Mouse (Mus musculus) embryonic stem cell, embryonic (primary cell): Measurements from ENCODE around the gene Gm8947.
"Not testable (repeated sequence)": the region's sequence is repeated elsewhere in the genome, so short reads cannot be mapped to it uniquely, and the experiment has no call there.

ENCODE experiments used
- CTCF ChIA-PET, 4 experiments: fragments of 300-600 bp in 2 of 4; fragments of 350-600 bp in 2 of 4; sonication (Branson Sonifier 250); formaldehyde crosslinking; loops; one replicate each; lab custom pipeline; 2022; ENCODE audit warnings: inconsistent platforms in 2 of 4; lab: Charles Lee
- POLR2A ChIA-PET, 4 experiments: fragments of 300-600 bp in 2 of 4; fragments of 350-600 bp in 2 of 4; sonication (Branson Sonifier 250); formaldehyde crosslinking; loops; one replicate each; lab custom pipeline; 2022; ENCODE audit warnings: antibody characterized with exemption in 4 of 4, inconsistent platforms in 1 of 4; lab: Charles Lee

Gene Gm8947

GRCm38 (mm10) chr1:151192075-151192474, at the start of gene Gm8947:
TSS of gene Gm8947 (plus strand) at chr1:151192376.
- POLR2A ChIA-PET, CTCF ChIA-PET: not testable (repeated sequence)

GRCm38 (mm10) chr1:151144471-151145146, 47.6 kb upstream of the Gm8947 start:
- POLR2A ChIA-PET, result interaction anchor here in 1 of 4 experiments (0.7 kb wide), 1 partner anchor 151 kb away, joined by 4 read pairs; no protein-coding TSS in a partner anchor
- CTCF ChIA-PET, result interaction anchor here in 1 of 4 experiments (0.6 kb wide), 1 partner anchor 17 kb away, joined by 3 read pairs; no protein-coding TSS in a partner anchor

DNA sequence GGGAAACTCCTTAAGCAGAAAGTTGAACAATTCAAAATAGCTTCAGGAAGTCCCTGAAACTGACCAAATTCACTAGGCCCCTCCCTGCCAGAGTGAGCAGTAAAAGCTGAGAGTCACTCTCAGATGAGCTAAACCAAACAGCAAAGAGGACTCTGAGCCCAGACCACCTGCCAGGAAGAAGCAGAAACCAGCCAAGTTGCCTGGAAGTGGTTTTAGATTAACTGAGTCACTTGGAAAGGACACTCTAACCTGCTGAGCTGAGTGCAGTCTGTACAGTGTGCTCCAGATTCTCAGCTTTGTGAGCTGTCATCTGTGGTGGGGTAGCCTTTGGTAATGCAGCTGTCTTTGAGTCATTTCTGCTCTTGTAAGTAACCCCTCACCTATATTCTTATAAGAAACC, 44.4 kb upstream of the Gm8947 start:
- ChIA-PET POLR2A (interaction anchor here in 1 of 4 experiments (1.2 kb wide), 1 partner anchor 20 kb away, joined by 4 read pairs; no protein-coding TSS in a partner anchor), CTCF (no interaction called here)

GRCm38 (mm10) chr1:151150211-151150610, 42.0 kb upstream of the Gm8947 start:
- ChIA-PET POLR2A (interaction anchor here in 1 of 4 experiments (0.7 kb wide), 1 partner anchor 578 kb away, joined by 5 read pairs; no protein-coding TSS in a partner anchor), CTCF (no interaction called here)

DNA sequence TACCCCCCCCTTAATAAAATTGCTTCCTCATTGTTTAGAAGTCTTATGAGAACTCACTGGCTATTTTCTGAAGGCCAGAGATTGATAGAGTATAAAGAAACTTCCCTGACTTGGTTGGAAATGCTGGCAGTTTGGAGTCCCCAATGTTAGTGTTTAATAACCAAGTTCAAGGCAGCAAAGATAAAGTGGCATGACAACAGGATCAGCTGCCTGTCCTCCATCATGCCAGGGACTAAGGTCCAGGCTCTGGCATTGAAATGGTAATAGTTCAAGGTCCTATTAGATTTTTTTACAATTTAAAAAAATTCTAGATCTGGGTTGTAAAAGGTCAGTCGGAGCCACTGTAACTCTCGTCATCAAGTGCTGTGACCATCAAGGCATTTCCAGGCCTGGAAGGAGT, 41.1 kb upstream of the Gm8947 start:
- ChIA-PET POLR2A (no interaction called here), CTCF (interaction anchor here in 1 of 4 experiments (0.7 kb wide), 1 partner anchor 19 kb away, joined by 3 read pairs; no protein-coding TSS in a partner anchor)

DNA sequence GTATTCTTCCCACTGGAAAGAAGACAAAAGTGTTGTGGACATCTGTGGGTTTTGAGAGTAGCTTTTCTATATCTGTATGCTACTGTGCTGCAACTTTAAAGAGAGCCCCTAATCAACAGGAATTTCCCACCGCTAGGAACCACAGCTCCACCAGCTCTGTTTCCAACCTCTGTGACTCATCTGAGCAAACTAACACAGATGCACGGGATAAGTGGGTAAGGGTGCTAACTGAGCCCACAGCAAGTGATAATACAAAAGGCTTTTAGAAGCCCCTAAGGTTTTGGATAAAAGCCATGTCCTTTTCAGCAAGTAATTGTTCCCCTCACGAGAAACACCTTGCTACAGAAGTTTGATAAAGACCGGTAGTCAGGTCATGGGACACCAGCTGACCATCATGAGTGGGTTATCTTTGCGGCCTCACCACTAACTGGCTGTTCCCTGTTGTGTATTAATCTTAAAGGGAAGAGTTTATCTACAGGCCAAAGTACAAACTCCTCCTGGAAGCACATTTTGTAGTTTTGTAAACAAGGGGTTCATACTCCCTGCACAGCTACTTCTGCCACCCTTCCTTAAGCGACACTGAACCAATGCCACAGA, 39.0 kb upstream of the Gm8947 start:
- ChIA-PET POLR2A (no interaction called here), CTCF (no interaction called here)

DNA sequence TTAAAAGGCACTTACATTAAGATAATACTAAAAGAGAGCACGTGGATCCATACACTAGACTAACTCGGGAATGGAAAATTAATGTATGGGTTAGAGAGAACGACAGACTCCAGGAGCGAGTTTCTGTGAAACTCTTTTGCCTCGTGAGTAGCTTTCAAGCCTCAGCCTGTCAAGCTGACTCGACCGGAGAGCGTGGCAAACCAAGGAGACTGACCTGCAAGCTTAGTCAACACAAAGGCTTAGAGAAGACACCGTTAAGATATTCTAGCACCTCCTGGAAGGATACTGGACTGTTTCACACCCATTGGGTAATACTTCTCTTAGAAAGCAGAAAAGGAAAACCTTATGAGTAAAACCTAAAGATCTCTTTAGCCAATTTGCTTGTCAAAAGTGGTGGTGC, 38.0 kb upstream of the Gm8947 start:
- POLR2A ChIA-PET, CTCF ChIA-PET: not testable (repeated sequence)

GRCm38 (mm10) chr1:151156129-151156528, 36.0 kb upstream of the Gm8947 start:
- ChIA-PET CTCF (no interaction called here), POLR2A (no interaction called here)

- POLR2A ChIA-PET, result no interaction called here
- CTCF ChIA-PET, result no interaction called here
Observed at GRCm38 (mm10) chr1:151156777-151157632, 35.2 kb upstream of the Gm8947 start.

DNA sequence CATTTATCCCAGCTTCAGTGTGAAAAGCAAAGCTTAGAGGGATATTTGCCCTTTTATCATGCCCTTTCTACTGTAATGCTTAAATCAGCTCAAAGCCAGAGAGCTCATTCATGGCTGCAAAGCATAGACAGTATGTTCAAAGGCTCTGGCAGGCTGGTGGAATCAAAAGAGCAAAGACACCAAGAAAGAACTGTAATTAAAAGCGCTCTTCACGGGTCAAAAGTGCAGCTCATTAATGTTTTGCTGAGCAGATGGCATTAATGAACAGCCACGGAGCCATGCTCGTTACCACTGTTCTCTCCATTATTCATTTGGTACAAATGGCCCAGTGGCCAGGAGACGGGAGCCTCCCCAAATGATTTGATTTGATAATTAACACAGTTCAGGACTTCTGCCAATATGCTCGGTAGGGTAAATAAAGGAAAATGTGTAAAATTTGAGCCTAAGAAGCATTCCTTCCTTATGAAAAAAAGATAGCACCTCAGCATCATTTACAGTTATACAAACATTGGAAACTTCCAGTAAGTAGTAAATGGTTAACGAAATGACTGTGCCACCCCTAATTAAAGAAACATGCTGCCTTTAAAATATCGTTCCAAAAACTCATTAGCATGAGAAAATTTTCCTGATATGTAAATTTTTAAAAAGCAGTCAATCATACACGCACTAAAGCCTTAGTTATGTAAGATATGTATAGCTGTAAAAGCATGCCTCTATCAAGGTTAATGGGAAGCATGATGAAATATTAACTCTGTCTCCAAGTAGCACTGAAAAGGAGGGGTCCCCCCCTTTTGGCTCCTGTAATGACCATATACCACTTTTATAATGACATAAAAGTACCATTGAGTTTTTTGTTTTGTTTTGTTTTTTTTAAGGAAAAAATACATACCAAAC, 34.0 kb upstream of the Gm8947 start:
- CTCF ChIA-PET, result interaction anchor here in 1 of 4 experiments (0.8 kb wide), 1 partner anchor 194 kb away, joined by 3 read pairs; no protein-coding TSS in a partner anchor
- POLR2A ChIA-PET, result no interaction called here

DNA sequence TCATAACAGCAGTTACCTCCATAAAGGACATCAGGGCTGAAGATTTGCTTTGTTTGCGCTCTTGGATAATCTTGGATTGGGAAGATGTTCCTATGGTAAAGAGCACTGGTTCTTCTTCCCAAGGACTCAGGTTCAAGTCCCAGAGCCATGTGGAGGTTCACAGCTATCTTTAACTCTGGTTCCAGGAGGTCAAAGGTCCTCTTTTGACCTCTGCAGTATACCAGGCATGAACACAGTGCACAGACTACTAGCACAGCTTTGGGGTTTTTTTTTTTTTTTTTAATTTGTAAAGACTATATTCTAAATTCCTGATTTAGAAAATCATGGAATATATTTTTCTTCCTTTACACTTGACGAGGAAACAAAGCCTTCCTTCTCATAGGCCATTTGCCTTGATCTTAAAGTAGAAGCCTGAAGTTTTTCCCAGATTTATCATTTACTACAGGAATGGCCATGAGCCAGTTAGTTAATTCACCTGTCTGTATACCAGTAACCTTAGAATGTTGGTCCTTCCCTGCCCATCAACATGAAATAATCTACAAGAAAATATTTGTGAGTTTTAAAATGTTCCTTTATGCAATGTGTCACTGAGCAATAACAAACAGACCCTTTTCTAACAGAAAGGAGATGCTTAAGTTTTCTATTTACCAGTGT, 33.2 kb upstream of the Gm8947 start:
- ChIA-PET POLR2A (no interaction called here), CTCF (no interaction called here)

- ChIA-PET POLR2A (interaction anchor here in 1 of 4 experiments (2.5 kb wide), 1 partner anchor 12 kb away, joined by 23 read pairs; no protein-coding TSS in a partner anchor), CTCF (no interaction called here)
Observed at GRCm38 (mm10) chr1:151166031-151166430, 26.1 kb upstream of the Gm8947 start.

GRCm38 (mm10) chr1:151167297-151168047, 24.7 kb upstream of the Gm8947 start:
- POLR2A ChIA-PET, result interaction anchor here in 3 of 4 experiments (0.6 to 2.5 kb wide), 5 partner anchors 10 to 203 kb away, joined by 4 to 23 read pairs (median 6); no protein-coding TSS in a partner anchor
- CTCF ChIA-PET, result interaction anchor here in 1 of 4 experiments (0.6 kb wide), 1 partner anchor 158 kb away, joined by 3 read pairs; no protein-coding TSS in a partner anchor

DNA sequence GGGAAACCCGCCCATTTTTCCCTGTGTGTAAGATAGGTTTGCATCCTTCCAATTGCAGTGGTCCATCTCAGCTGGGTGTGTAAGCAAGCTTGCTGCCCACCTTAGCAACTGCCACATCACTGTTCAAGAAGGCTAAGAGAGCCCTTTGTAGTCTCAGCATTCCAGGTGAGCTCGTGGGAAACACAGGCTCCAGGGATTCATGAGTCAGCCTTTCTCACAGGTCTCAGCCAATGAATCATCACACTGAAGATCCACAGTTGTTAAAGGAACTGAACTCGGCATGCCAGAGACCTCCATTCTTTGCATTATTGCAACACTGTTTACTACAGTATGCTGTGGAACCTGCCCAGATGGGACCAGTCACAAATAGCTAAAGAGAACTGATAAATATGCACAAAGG, 23.5 kb upstream of the Gm8947 start:
- POLR2A ChIA-PET, result interaction anchor here in 3 of 4 experiments (1.9 to 2.5 kb wide), 4 partner anchors 8 to 20 kb away, joined by 4 to 23 read pairs (median 10); no protein-coding TSS in a partner anchor
- CTCF ChIA-PET, result no interaction called here

- POLR2A ChIA-PET, result interaction anchor here in 2 of 4 experiments (0.6 to 1.2 kb wide), 3 partner anchors 54 to 173 kb away, joined by 3 to 8 read pairs (median 4); partner anchors contain the start of gene Ivns1abp (in 1 of the 2)
Observed at GRCm38 (mm10) chr1:151171572-151172461, 20.4 kb upstream of the Gm8947 start.

More at GRCm38 (mm10) chr1:151171572-151172461, 20.4 kb upstream of the Gm8947 start:
- CTCF ChIA-PET, result no interaction called here
